Comparison of ENCODE assay signal across 7 mouse cellular contexts in genomic region chr1:167246976-167247375, GRCm38 (mm10). TPM values are rescaled to one million over a fixed set of nuclear protein-coding genes. Genes with fewer than 3 reads are reported as not detected.
A peak's percentile ranks its signal among the peaks of the same experiment; 100 is the strongest.
DNase-seq lines count a peak whose midpoint lies in the region; ATAC-seq and TF ChIP-seq lines count a peak whose summit lies in the region.

No protein-coding gene starts in this region.

- no peaks in the 10 kb centered on the region for H3K9me3 ChIP-seq in lung, embryonic 15.5 days

- H3K4me2 ChIP-seq in lung, embryonic 15.5 days: no peak overlapping the region; the same call in 1 of the 2 replicates

- WGBS in bone marrow, adult 2 months: 5% methylated on average over 8 of the region's 8 CpGs
- WGBS in lung, embryonic 15.5 days: 24% methylated on average over 8 of the region's 8 CpGs

- peak overlapping the region; percentile 19 for H3K27ac ChIP-seq in bone marrow, adult 2 months (ENCODE audit: control insufficient read depth, insufficient read depth, low read depth, low read length, poor library complexity)
- peak overlapping the region; percentile 60 for H3K27ac ChIP-seq in lung, embryonic 15.5 days

- DNase-seq in right cerebral cortex, postnatal 4 days: peak; percentile 53
- DNase-seq in right cerebral cortex, adult 2 months (ENCODE audit: low spot score in 2 of 2): no peak
- DNase-seq in heart, postnatal 10 days: peak; percentile 62 to 72
- DNase-seq in thymus, postnatal 4 days: peak; percentile 55
- DNase-seq in right cerebral cortex, postnatal 36 days (ENCODE audit: low spot score in 2 of 2): no peak

- no peak for TF ChIP-seq CTCF in bone marrow, adult 2 months (IDR thresholded peaks at IDR 0.05; ENCODE audit: control insufficient read depth, insufficient read depth, low read length)

- intact Hi-C loops in heart, postnatal 10 days (cut with DNase I): no loop called here

- no peak overlapping the region for H3K4me3 ChIP-seq in bone marrow, adult 2 months (replicated peaks; ENCODE audit: control insufficient read depth, low read depth, low read length)
- H3K4me3 ChIP-seq in lung, embryonic 15.5 days: no peak overlapping the region

- H3K4me1 ChIP-seq in bone marrow, adult 2 months (ENCODE audit: control insufficient read depth, insufficient read depth, low read length): peaks cover 9% of the 10 kb centered on the region
- H3K4me1 ChIP-seq in lung, embryonic 15.5 days: peaks cover 72% of the 10 kb centered on the region

- ATAC-seq in lung, embryonic 15.5 days (ENCODE audit: borderline replicate concordance, extremely low read depth, low FRiP score, low TSS enrichment): peak; percentile 36; the same call in 1 of the 2 replicates

- no peaks in the 10 kb centered on the region for H3K27me3 ChIP-seq in lung, embryonic 15.5 days

- H3K9ac ChIP-seq in lung, embryonic 15.5 days: no peak overlapping the region

- H3K36me3 ChIP-seq in lung, embryonic 15.5 days: no peaks in the 10 kb centered on the region

- TF ChIP-seq POLR2A in bone marrow, adult 2 months (IDR thresholded peaks at IDR 0.05; ENCODE audit: borderline replicate concordance, control insufficient read depth, low read depth, low read length): no peak

RNA-seq across cellular contexts. Expression of gene Uck2, which starts 38.1 kb away (rescaled TPM):
- polyA plus RNA-seq in bone marrow, adult 2 months (2011; ENCODE audit: insufficient read depth, insufficient read length, low replicate concordance, missing spikeins): 25.8 and 42.3 TPM in 2 replicates
- 10 to 100 TPM; 55.1 to 56.9 TPM for total RNA-seq in heart, postnatal 10 days (2021)
- 79.2 and 85.4 TPM in 2 replicates for polyA plus RNA-seq in lung, embryonic 15.5 days (2015; fragmentation: Nextera tagmentation; extraction: Ambion mirVana)

Comparison
In these comparisons a context has a peak if more than half of its experiments do, and no peak if none do; other contexts are left out.
1. DNase-seq: peak in right cerebral cortex, postnatal 4 days (single experiment), heart, postnatal 10 days (2 of 2) and thymus, postnatal 4 days (single experiment); none in right cerebral cortex, adult 2 months (0 of 2) and right cerebral cortex, postnatal 36 days (0 of 2).